Mouse (Mus musculus): ENCODE measurements at regions not wholly inside any gene's neighbourhood (a gene's known extent, or its start where the extent isn't known, plus 50 kb on each side); places are given as distances from the start of the nearest gene placed in this dataset.

DNA sequence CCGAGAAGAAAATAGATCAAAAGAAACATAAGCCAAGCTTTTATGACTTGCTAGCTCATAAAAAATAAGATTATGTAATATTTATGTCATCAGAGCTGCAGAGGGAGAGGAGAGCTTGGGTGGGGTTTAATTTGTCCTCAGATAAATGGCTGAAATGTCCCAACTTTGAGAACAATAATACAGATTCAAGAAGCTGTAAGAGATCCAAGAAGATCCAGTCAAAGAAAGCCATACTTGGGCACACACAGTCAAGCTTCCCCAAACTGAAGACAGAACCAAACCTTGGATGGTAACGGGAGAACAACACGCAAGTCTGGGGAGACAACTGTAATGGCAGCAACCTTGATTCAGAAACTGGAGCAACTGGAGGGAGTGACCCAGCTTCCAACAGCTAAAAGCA is 243.6 kb downstream of the Sorl1 start:
- TF ChIP-seq CTCF (IDR thresholded peaks at IDR 0.05; ENCODE audit: insufficient read depth, low read length) (no peak), POLR2A (IDR thresholded peaks at IDR 0.05; ENCODE audit: borderline replicate concordance, extremely low read depth, low read depth, low read length) (no peak)
